Mouse (Mus musculus) forebrain, embryonic 15.5 days (tissue): Measurements from ENCODE around the gene Prkg2. TPM values are rescaled to one million over a fixed set of nuclear protein-coding genes. Genes with fewer than 3 reads are reported as not detected.

Experiments
- ATAC-seq: fragments of 200-750 bp; cut with Nextera tagmentation; replicated peaks from 2 replicates; pipeline ENCODE4 v1.8.0; 2017; ENCODE audit warnings: mild to moderate bottlenecking, moderate TSS enrichment, moderate library complexity
- H3K27ac ChIP-seq: fragments of 300-500 bp; sonication (generic); replicated peaks from 2 replicates; pipeline ENCODE4 v1.5.1; 2015; ENCODE audit warnings: mild to moderate bottlenecking, inconsistent platforms
- H3K27me3 ChIP-seq: fragments of 300-500 bp; sonication (generic); 2 replicates; pipeline ENCODE4 v1.6.1; 2015; ENCODE audit warnings: inconsistent platforms
- H3K36me3 ChIP-seq: fragments of 300-500 bp; sonication (generic); 2 replicates; pipeline ENCODE4 v1.6.1; 2015; ENCODE audit warnings: mild to moderate bottlenecking, inconsistent platforms
- H3K4me1 ChIP-seq: fragments of 300-500 bp; sonication (generic); 2 replicates; pipeline ENCODE4 v1.6.1; 2015; ENCODE audit warnings: inconsistent platforms
- H3K4me2 ChIP-seq: fragments of 300-500 bp; sonication (generic); replicated peaks from 2 replicates; pipeline ENCODE4 v1.6.1; 2015; ENCODE audit warnings: mild to moderate bottlenecking, inconsistent platforms
- H3K4me3 ChIP-seq: fragments of 300-500 bp; sonication (generic); 2 replicates; pipeline ENCODE4 v1.5.1; 2015; ENCODE audit warnings: mild to moderate bottlenecking, inconsistent platforms
- H3K9ac ChIP-seq: fragments of 300-500 bp; sonication (generic); replicated peaks from 2 replicates; pipeline ENCODE4 v1.6.1; 2015; ENCODE audit warnings: mild to moderate bottlenecking, inconsistent platforms
- H3K9me3 ChIP-seq: fragments of 300-500 bp; sonication (generic); 2 replicates; pipeline ENCODE4 v1.6.1; 2016; ENCODE audit warnings: inconsistent platforms
- WGBS: fragments of 180-500 bp; shearing (Covaris S2); methylation state at CpG from one replicate; pipeline ENCODE4 v1.1.7; 2015; ENCODE audit warnings: mixed read lengths; 5-methylcytosine and 5-hydroxymethylcytosine counted together
- polyA plus RNA-seq: library from polyadenylated mRNA; unstranded; fragments of >200 nt; fragmentation: Nextera tagmentation; extraction: Ambion mirVana; gene quantifications from 2 replicates; pipeline ENCODE4 v1.2.1, GENCODE M21; 2015

The Prkg2 gene
- polyA plus RNA-seq, 1 experiment from 2014 or later = 0.84 TPM

DNA sequence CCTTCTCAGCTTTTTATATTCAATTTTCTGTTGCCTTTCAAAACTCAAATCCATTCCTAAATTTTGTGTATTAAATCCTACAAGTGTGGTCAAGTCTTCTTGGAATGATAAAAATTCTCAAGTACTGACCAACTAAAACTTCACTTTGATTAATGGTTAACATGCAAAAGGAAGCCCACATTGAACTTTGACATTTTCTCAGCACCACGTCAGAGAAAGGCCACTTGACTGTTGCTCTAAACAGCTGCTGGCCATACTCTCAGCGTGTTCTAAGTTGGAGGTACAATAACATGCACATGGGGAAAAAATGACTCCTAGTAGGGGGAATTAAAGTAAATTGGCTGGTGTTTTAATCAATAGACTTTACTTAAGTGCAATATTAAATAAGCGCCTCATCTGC is 155.1 kb downstream of the Prkg2 start:
- 80% methylated on average over 3 of the region's 3 CpGs for WGBS
- H3K4me3 ChIP-seq = no peak overlapping the region
- no peaks in the 10 kb centered on the region for H3K36me3 ChIP-seq
- H3K4me2 ChIP-seq = no peak overlapping the region
- ATAC-seq = no peak
- H3K27ac ChIP-seq = no peak overlapping the region
- no peak overlapping the region for H3K9ac ChIP-seq
- H3K4me1 ChIP-seq = no peaks in the 10 kb centered on the region
- no peaks in the 10 kb centered on the region for H3K27me3 ChIP-seq
- H3K9me3 ChIP-seq = no peaks in the 10 kb centered on the region

Other genes starting within 250 kb of the Prkg2 start
- 1.6 and 2.0 TPM in 2 replicates for gene Bmp3, start 182.9 kb downstream of the Prkg2 start, polyA plus RNA-seq